Mouse (Mus musculus): ENCODE measurements at regions not wholly inside any gene's neighbourhood (a gene's known extent, or its start where the extent isn't known, plus 50 kb on each side); places are given as distances from the start of the nearest gene placed in this dataset.

DNA sequence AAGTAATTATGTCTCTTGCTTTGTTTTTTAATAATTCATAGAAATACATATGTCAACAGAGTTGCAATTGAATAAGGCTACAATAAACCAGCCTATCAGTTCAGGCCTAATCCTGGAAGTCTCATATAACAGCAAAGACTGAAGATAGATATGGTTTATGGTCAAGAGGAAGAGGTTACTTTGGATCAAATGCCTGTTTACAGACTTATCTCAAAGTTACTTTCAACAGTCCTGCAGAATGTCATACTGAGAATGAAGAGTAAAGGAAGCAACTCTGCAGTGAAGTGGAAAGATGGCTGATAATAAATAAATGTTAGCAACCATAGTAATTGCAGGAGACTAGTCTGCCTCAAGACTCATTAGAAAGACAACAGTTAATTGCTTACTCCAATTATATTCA is 684.8 kb upstream of the Vstm2a start:
- Histone ChIP-seq H3K9me3 (ENCODE audit: control insufficient read depth, low read length) (no peaks in the 10 kb centered on the region), H3K36me3 (replicated peaks; ENCODE audit: control insufficient read depth, insufficient read depth, low read depth) (no peaks in the 10 kb centered on the region), H3K27me3 (ENCODE audit: control insufficient read depth, insufficient read depth, low read length) (no peaks in the 10 kb centered on the region), H3K27ac (no peak overlapping the region), H3K4me3 (ENCODE audit: insufficient read depth in 1 of 2, low read depth in 2 of 2, low read length in 2 of 2) (no peak overlapping the region), H3K9ac (replicated peaks) (no peak overlapping the region), H3K4me2 (ENCODE audit: low read depth) (no peak overlapping the region), H3K4me1 (replicated peaks; ENCODE audit: control insufficient read depth in 2 of 2, insufficient read depth in 2 of 2, low read length in 1 of 2) (no peaks in the 10 kb centered on the region)
- ATAC-seq (ENCODE audit: insufficient read depth) (no peak), DNase-seq (ENCODE audit: low read depth in 3 of 3, low spot score in 3 of 3) (no peak)
- no peak for TF ChIP-seq CTCF (IDR thresholded peaks at IDR 0.05; ENCODE audit: low read depth)
- TF ChIP-seq EP300 (IDR thresholded peaks at IDR 0.05; ENCODE audit: low read depth) = no peak

DNA sequence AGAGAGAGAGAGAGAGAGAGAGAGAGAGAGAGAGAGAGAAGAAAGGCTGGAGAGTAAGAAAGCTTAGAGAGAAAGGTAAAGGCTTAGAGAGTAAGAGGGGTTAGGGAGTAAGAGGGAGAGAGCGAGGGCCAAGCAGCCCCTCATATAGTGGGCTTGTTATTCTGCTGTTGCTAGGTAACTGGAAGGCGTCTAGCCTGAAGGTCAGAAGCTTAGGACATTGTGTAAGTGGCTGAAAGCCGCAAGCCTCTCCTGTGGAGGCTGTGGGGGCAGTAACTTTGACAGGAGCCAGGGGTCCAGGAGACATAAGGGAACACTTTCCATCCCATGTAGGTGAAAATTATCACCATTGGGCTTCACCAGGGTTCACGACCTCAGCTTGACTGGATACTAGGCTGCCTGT is 637.6 kb upstream of the Vstm2a start:
- no peak for DNase-seq (ENCODE audit: low read depth in 3 of 3, low spot score in 3 of 3)
- Histone ChIP-seq H3K9ac (replicated peaks) (no peak overlapping the region), H3K36me3 (replicated peaks; ENCODE audit: control insufficient read depth, insufficient read depth, low read depth) (no peaks in the 10 kb centered on the region), H3K9me3 (ENCODE audit: control insufficient read depth, low read length) (no peaks in the 10 kb centered on the region), H3K27ac (no peak overlapping the region), H3K4me1 (replicated peaks; ENCODE audit: control insufficient read depth in 2 of 2, insufficient read depth in 2 of 2, low read length in 1 of 2) (no peaks in the 10 kb centered on the region), H3K4me3 (ENCODE audit: insufficient read depth in 1 of 2, low read depth in 2 of 2, low read length in 2 of 2) (no peak overlapping the region), H3K4me2 (ENCODE audit: low read depth) (no peak overlapping the region), H3K27me3 (ENCODE audit: control insufficient read depth, insufficient read depth, low read length) (no peaks in the 10 kb centered on the region)
- TF ChIP-seq EP300 (IDR thresholded peaks at IDR 0.05; ENCODE audit: low read depth) (no peak), CTCF (IDR thresholded peaks at IDR 0.05; ENCODE audit: low read depth) (no peak)
- 45% methylated on average over 4 of the region's 4 CpGs for WGBS (ENCODE audit: insufficient replicate concordance)
- ATAC-seq (ENCODE audit: insufficient read depth) = no peak

DNA sequence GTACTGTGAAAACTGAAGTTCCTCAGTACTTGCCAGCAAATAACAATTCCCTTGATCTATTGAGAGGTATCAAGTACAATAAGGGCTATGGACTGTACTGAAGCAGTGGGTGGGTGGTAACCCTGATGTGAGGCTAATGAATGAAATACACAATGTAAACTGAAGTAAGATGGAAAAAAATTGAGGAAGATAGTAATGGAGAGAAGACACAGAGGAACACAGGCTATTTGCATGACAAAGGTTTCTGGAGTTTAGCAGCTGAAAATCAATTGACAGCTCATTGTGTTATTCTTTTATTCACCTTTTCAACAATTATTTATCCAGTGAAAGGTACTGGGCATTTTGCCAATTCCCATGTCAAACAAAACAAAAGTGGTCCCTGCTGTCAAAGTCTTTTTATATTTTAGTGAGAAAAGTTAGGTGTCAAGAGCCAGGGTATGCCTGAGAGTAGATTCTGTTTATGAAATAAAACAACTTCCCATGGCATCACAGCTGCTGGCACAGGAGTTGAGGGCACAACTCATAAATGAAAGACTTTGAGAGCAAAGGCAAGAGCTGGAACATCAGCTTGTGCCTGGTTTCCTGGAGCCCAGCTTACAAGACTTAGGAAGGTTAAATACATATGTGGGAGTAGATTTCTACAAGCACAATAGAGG is 608.4 kb upstream of the Vstm2a start:
- H3K4me3 ChIP-seq (ENCODE audit: insufficient read depth in 1 of 2, low read depth in 2 of 2, low read length in 2 of 2) = no peak overlapping the region
- H3K27ac ChIP-seq = no peak overlapping the region
- no peaks in the 10 kb centered on the region for H3K36me3 ChIP-seq (replicated peaks; ENCODE audit: control insufficient read depth, insufficient read depth, low read depth)
- no peaks in the 10 kb centered on the region for H3K9me3 ChIP-seq (ENCODE audit: control insufficient read depth, low read length)
- DNase-seq (ENCODE audit: low read depth in 3 of 3, low spot score in 3 of 3) (no peak), ATAC-seq (ENCODE audit: insufficient read depth) (no peak)
- no peaks in the 10 kb centered on the region for H3K4me1 ChIP-seq (replicated peaks; ENCODE audit: control insufficient read depth in 2 of 2, insufficient read depth in 2 of 2, low read length in 1 of 2)
- no peaks in the 10 kb centered on the region for H3K27me3 ChIP-seq (ENCODE audit: control insufficient read depth, insufficient read depth, low read length)
- TF ChIP-seq CTCF (IDR thresholded peaks at IDR 0.05; ENCODE audit: low read depth) = no peak
- TF ChIP-seq EP300 (IDR thresholded peaks at IDR 0.05; ENCODE audit: low read depth) = no peak
- no peak overlapping the region for H3K4me2 ChIP-seq (ENCODE audit: low read depth)
- no peak overlapping the region for H3K9ac ChIP-seq (replicated peaks)

DNA sequence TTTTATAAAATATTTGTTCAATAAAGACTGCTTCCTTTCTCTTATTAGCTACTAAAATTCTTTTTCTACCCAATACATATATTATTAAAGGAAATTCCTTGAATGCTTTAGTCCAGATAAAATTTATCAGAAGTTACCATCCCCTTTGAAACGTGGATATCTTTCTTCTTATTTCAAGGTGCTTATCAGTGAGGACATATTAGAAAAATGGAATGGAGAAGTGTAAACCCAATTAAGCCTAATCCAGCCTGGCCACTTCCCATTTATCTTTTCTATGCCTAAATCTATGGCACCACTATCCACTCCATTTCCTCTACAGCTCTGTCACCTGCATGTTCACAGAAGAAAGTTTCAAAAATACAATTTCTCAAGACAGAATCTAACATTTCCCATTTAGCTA is 568.5 kb upstream of the Vstm2a start:
- Histone ChIP-seq H3K4me1 (replicated peaks; ENCODE audit: control insufficient read depth in 2 of 2, insufficient read depth in 2 of 2, low read length in 1 of 2) (peaks cover 0 to 6% of the 10 kb centered on the region in 2 experiments; a peak in 3 of 4 replicates), H3K9ac (replicated peaks) (no peak overlapping the region), H3K36me3 (replicated peaks; ENCODE audit: control insufficient read depth, insufficient read depth, low read depth) (no peaks in the 10 kb centered on the region), H3K4me3 (ENCODE audit: insufficient read depth in 1 of 2, low read depth in 2 of 2, low read length in 2 of 2) (no peak overlapping the region), H3K9me3 (ENCODE audit: control insufficient read depth, low read length) (no peaks in the 10 kb centered on the region), H3K27me3 (ENCODE audit: control insufficient read depth, insufficient read depth, low read length) (no peaks in the 10 kb centered on the region), H3K4me2 (ENCODE audit: low read depth) (peak overlapping the region; percentile 24; the same call in 1 of the 2 replicates), H3K27ac (no peak overlapping the region)
- TF ChIP-seq EP300 (IDR thresholded peaks at IDR 0.05; ENCODE audit: low read depth) (peak; percentile 83), CTCF (IDR thresholded peaks at IDR 0.05; ENCODE audit: low read depth) (no peak)
- DNase-seq (ENCODE audit: low read depth in 3 of 3, low spot score in 3 of 3) = peak; percentile 22 to 44 (median 28)
- WGBS (ENCODE audit: insufficient replicate concordance) = 6% methylated on average over 1 of the region's 1 CpGs
- ATAC-seq (ENCODE audit: insufficient read depth) = peak; percentile 81

- Histone ChIP-seq H3K9me3 (ENCODE audit: control insufficient read depth, low read length) (no peaks in the 10 kb centered on the region), H3K27me3 (ENCODE audit: control insufficient read depth, insufficient read depth, low read length) (no peaks in the 10 kb centered on the region), H3K4me1 (replicated peaks; ENCODE audit: control insufficient read depth in 2 of 2, insufficient read depth in 2 of 2, low read length in 1 of 2) (peaks cover 2 to 12% of the 10 kb centered on the region in 2 experiments; a peak in 2 of 4 replicates), H3K4me3 (ENCODE audit: insufficient read depth in 1 of 2, low read depth in 2 of 2, low read length in 2 of 2) (no peak overlapping the region), H3K27ac (peak overlapping the region; percentile 52), H3K9ac (replicated peaks) (no peak overlapping the region), H3K36me3 (replicated peaks; ENCODE audit: control insufficient read depth, insufficient read depth, low read depth) (no peaks in the 10 kb centered on the region), H3K4me2 (ENCODE audit: low read depth) (peak overlapping the region; percentile 49)
- TF ChIP-seq CTCF (IDR thresholded peaks at IDR 0.05; ENCODE audit: low read depth) = no peak
- TF ChIP-seq EP300 (IDR thresholded peaks at IDR 0.05; ENCODE audit: low read depth) = peak; percentile 87
- ATAC-seq (ENCODE audit: insufficient read depth) (peak; percentile 99), DNase-seq (ENCODE audit: low read depth in 3 of 3, low spot score in 3 of 3) (peak; percentile 27 to 34 (median 31))
- 13% methylated on average over 2 of the region's 2 CpGs for WGBS (ENCODE audit: insufficient replicate concordance)
Observed at GRCm38 (mm10) chr11:15698001-15698756, 559.3 kb upstream of the Vstm2a start.

Data from liver, embryonic 14.5 days (tissue).